Comparison of ENCODE assay signal across 25 mouse cellular contexts in the genomic region with DNA sequence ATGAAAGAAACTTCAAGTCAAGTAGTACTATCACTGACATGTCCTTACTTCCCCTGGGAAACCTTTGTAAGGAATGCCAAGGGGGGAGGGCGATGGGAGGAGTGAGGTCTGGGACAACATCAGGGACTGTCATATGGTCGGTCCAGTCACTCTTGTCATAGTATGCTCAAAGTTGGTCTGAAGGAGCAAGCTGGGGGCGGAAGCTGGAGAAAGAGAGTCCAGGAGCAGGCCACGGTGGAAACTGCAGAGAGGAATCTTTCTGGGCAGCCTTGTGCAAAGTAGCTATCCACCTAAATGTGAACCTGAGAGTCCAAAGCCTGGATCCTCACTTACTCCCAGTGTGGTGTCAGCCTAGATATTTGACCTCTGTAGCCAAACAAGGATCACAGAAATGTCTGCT.
"Had no signal": no experiment of that assay in that cellular context is flagged by ENCODE, and none has a peak within 500 bp of the region (broad histone marks: within the 10 kb centered on the region; RNA-seq: fewer than 3 reads in every experiment).

No protein-coding gene starts in this region.

- H3K4me2 ChIP-seq: heart, embryonic 11.5 days; heart, embryonic 13.5 days; heart, embryonic 15.5 days; hindbrain, embryonic 12.5 days; hindbrain, embryonic 14.5 days; intestine, embryonic 15.5 days; limb, embryonic 13.5 days; limb, embryonic 15.5 days; liver, embryonic 13.5 days had no signal

- H3K27ac ChIP-seq: gastrocnemius, adult 2 months; heart, adult 2 months; heart, embryonic 13.5 days; heart, embryonic 15.5 days; hindbrain, embryonic 10.5 days; hindbrain, embryonic 12.5 days; hindbrain, embryonic 14.5 days; intestine, embryonic 15.5 days; left cerebral cortex, adult 2 months; limb, embryonic 13.5 days; limb, embryonic 15.5 days had no signal

- DNase-seq: gastrocnemius, adult 2 months; gastrocnemius, postnatal 10 days; gastrocnemius, postnatal 25 days; heart, adult 2 months; heart, postnatal 4 days; kidney, adult 18-20 months; kidney, adult 8-10 months; kidney, postnatal 10 days; kidney, postnatal 25 days; kidney, postnatal 4 days; liver, embryonic 13.5 days had no signal

- ATAC-seq: hindbrain, embryonic 16.5 days; inflammation-experienced regulatory T-cells, adult 6 months; intestine, embryonic 15.5 days; intestine, postnatal 0 days had no signal

- H3K4me1 ChIP-seq: heart, embryonic 13.5 days; heart, embryonic 15.5 days; intestine, embryonic 15.5 days; limb, embryonic 13.5 days; limb, embryonic 15.5 days had no signal

- H3K36me3 ChIP-seq: heart, embryonic 13.5 days; heart, embryonic 15.5 days; hindbrain, embryonic 10.5 days; hindbrain, embryonic 12.5 days; intestine, embryonic 15.5 days; limb, embryonic 13.5 days; limb, embryonic 15.5 days; liver, embryonic 13.5 days had no signal

- H3K4me3 ChIP-seq: gastrocnemius, adult 2 months; heart, adult 2 months; heart, embryonic 13.5 days; heart, embryonic 15.5 days; hindbrain, embryonic 10.5 days; hindbrain, embryonic 12.5 days; intestine, embryonic 15.5 days; layer of hippocampus, adult 2 months; left cerebral cortex, adult 2 months; limb, embryonic 13.5 days; limb, embryonic 15.5 days; liver, embryonic 13.5 days had no signal

- H3K9ac ChIP-seq: heart, embryonic 13.5 days; heart, embryonic 15.5 days; hindbrain, embryonic 12.5 days; hindbrain, embryonic 14.5 days; intestine, embryonic 15.5 days; limb, embryonic 13.5 days; limb, embryonic 15.5 days; liver, embryonic 13.5 days had no signal

- H3K9me3 ChIP-seq: heart, embryonic 13.5 days; heart, embryonic 15.5 days; hindbrain, embryonic 10.5 days; hindbrain, embryonic 12.5 days; intestine, embryonic 15.5 days; limb, embryonic 13.5 days; limb, embryonic 15.5 days; liver, embryonic 13.5 days had no signal

- H3K27me3 ChIP-seq: heart, embryonic 13.5 days; heart, embryonic 15.5 days; hindbrain, embryonic 12.5 days; intestine, embryonic 15.5 days; limb, embryonic 13.5 days; limb, embryonic 15.5 days; liver, embryonic 13.5 days had no signal
